Mouse (Mus musculus) left cerebral cortex, adult 9 months (tissue): ENCODE results near the gene Prrt2.
A peak's percentile ranks its signal among the peaks of the same experiment; 100 is the strongest.

Source experiments
- DNase-seq, 2 experiments: peaks; one replicate each; pipeline ENCODE4 v3.0.0; 2022; ENCODE audit warnings: low spot score in 2 of 2

Prrt2 gene

GRCm38 (mm10) chr7:127020901-127021562 lies at the start of gene Prrt2, which contains the start of gene Gm42742:
TSS of gene Prrt2 (minus strand) at chr7:127021211.
TSS of gene Gm42742 (minus strand) at chr7:127021097.
- peak in 1 of 2 experiments; percentile 74 for DNase-seq

- DNase-seq, result no peak
These were observed 45.3 kb upstream of the Prrt2 start for GRCm38 (mm10) chr7:127066317-127066716.

- no peak for DNase-seq
These were observed 44.5 kb upstream of the Prrt2 start for GRCm38 (mm10) chr7:127065538-127065937.

- peak in 1 of 2 experiments; percentile 9 for DNase-seq
These were observed 34.1 kb upstream of the Prrt2 start for GRCm38 (mm10) chr7:127055026-127055585.

- peak in 1 of 2 experiments; percentile 93 for DNase-seq
These were observed 21.1 kb upstream of the Prrt2 start, which contains the start of gene Kif22 for GRCm38 (mm10) chr7:127041851-127042672. TSS of gene Kif22 (minus strand) at chr7:127042471.

- DNase-seq, result no peak
These were observed 10.2 kb upstream of the Prrt2 start for GRCm38 (mm10) chr7:127031244-127031643.

GRCm38 (mm10) chr7:127030172-127030571 lies 9.2 kb upstream of the Prrt2 start:
- no peak for DNase-seq

- no peak for DNase-seq
These were observed 6.9 kb upstream of the Prrt2 start for GRCm38 (mm10) chr7:127027885-127028284.

GRCm38 (mm10) chr7:127026984-127027726 lies 6.1 kb upstream of the Prrt2 start, which contains the start of gene Maz:
TSS of gene Maz (minus strand) at chr7:127027037.
- peak; percentile 98 to 99 for DNase-seq

GRCm38 (mm10) chr7:127026616-127026983 lies 5.6 kb upstream of the Prrt2 start:
- no peak for DNase-seq

GRCm38 (mm10) chr7:127026161-127026600 lies 5.2 kb upstream of the Prrt2 start:
- DNase-seq, result no peak

GRCm38 (mm10) chr7:127025556-127026160 lies 4.6 kb upstream of the Prrt2 start:
- DNase-seq, result no peak

- DNase-seq, result peak in 1 of 2 experiments; percentile 84
These were observed 3.9 kb upstream of the Prrt2 start for GRCm38 (mm10) chr7:127024755-127025555.

GRCm38 (mm10) chr7:127023896-127024690 lies 3.1 kb upstream of the Prrt2 start:
- no peak for DNase-seq

GRCm38 (mm10) chr7:127023272-127023691 lies 2.3 kb upstream of the Prrt2 start:
- DNase-seq, result no peak

GRCm38 (mm10) chr7:127022528-127023271 lies 1.7 kb upstream of the Prrt2 start:
- DNase-seq, result no peak

- DNase-seq, result no peak
These were observed 834 bp upstream of the Prrt2 start for GRCm38 (mm10) chr7:127021563-127022527.

- no peak for DNase-seq
These were observed 520 bp downstream of the Prrt2 start for GRCm38 (mm10) chr7:127020491-127020890.
